Mouse (Mus musculus) left cerebral cortex, adult 11 months (tissue): Measurements from ENCODE around the gene Loxl4.

Source experiments
- DNase-seq: peaks from one replicate; pipeline ENCODE4 v3.0.0; 2022; ENCODE audit warnings: low spot score

Gene Loxl4

GRCm38 (mm10) chr19:42612654-42613053 is at the start of gene Loxl4:
TSS of gene Loxl4 (minus strand) at chr19:42612813.
- no peak for DNase-seq

- no peak for DNase-seq
These were observed 49.0 kb upstream of the Loxl4 start for GRCm38 (mm10) chr19:42661430-42662164.

- no peak for DNase-seq
These were observed 47.6 kb upstream of the Loxl4 start for GRCm38 (mm10) chr19:42660244-42660565.

- DNase-seq, result peak; percentile 49
These were observed 47.0 kb upstream of the Loxl4 start for GRCm38 (mm10) chr19:42659354-42660243.

GRCm38 (mm10) chr19:42658435-42659135 is 46.0 kb upstream of the Loxl4 start:
- DNase-seq, result no peak

GRCm38 (mm10) chr19:42657769-42658168 is 45.2 kb upstream of the Loxl4 start:
- peak; percentile 39 for DNase-seq

- DNase-seq, result no peak
These were observed 44.7 kb upstream of the Loxl4 start for GRCm38 (mm10) chr19:42657306-42657705.

GRCm38 (mm10) chr19:42655006-42655405 is 42.4 kb upstream of the Loxl4 start:
- no peak for DNase-seq

GRCm38 (mm10) chr19:42653091-42653490 is 40.5 kb upstream of the Loxl4 start:
- no peak for DNase-seq

- DNase-seq, result no peak
These were observed 39.8 kb upstream of the Loxl4 start for GRCm38 (mm10) chr19:42652425-42652824.

GRCm38 (mm10) chr19:42640211-42640610 is 27.6 kb upstream of the Loxl4 start:
- DNase-seq, result no peak

GRCm38 (mm10) chr19:42639544-42639943 is 26.9 kb upstream of the Loxl4 start:
- no peak for DNase-seq

- no peak for DNase-seq
These were observed 26.2 kb upstream of the Loxl4 start for GRCm38 (mm10) chr19:42638604-42639481.

- no peak for DNase-seq
These were observed 24.0 kb upstream of the Loxl4 start for GRCm38 (mm10) chr19:42636631-42637030.

GRCm38 (mm10) chr19:42633650-42634049 is 21.0 kb upstream of the Loxl4 start:
- no peak for DNase-seq

- DNase-seq, result no peak
These were observed 19.7 kb upstream of the Loxl4 start for GRCm38 (mm10) chr19:42632301-42632700.

GRCm38 (mm10) chr19:42631541-42631961 is 18.9 kb upstream of the Loxl4 start:
- no peak for DNase-seq

- DNase-seq, result no peak
These were observed 15.5 kb upstream of the Loxl4 start for GRCm38 (mm10) chr19:42628068-42628467.

GRCm38 (mm10) chr19:42613647-42614225 is 1.1 kb upstream of the Loxl4 start:
- DNase-seq, result no peak

- no peak for DNase-seq
These were observed 503 bp upstream of the Loxl4 start for GRCm38 (mm10) chr19:42613116-42613515.

GRCm38 (mm10) chr19:42611746-42612145 is 867 bp downstream of the Loxl4 start:
- no peak for DNase-seq
